Mouse (Mus musculus) gonadal fat pad, adult 2 months (tissue): ENCODE data around the gene Tmem106b. TPM values are rescaled to one million over a fixed set of nuclear protein-coding genes. Genes with fewer than 3 reads are reported as not detected.

Experiments used
- polyA plus RNA-seq: library from polyadenylated mRNA; depleted of rRNA; stranded (reverse); fragments of >200 nt; gene quantifications from 2 replicates; pipeline ENCODE4 v1.2.3, GENCODE M21; 2012; rRNA removed

The Tmem106b gene
- polyA plus RNA-seq, 1 experiment: 26.0 TPM

Other genes with a start within 250 kb of the Tmem106b start
- not detected in 2 replicates for gene Vwde, start 155.2 kb downstream of the Tmem106b start, polyA plus RNA-seq